Mouse (Mus musculus): ENCODE measurements around the gene Kat2b.
"Not testable (repeated sequence)": the region's sequence is repeated elsewhere in the genome, so short reads cannot be mapped to it uniquely, and the experiment has no call there.

Gene Kat2b

GRCm38 (mm10) chr17:53566161-53566918 is at the start of gene Kat2b:
Kat2b (plus strand) TSS chr17:53566861.
- in situ Hi-C loops (cut with MboI, MseI), result no loop called here

- in situ Hi-C loops (cut with MboI, MseI), result loop anchor here (10.0 kb wide), 2 partner anchors 315 to 515 kb away; no protein-coding TSS in a partner anchor
These were observed 47.3 kb upstream of the Kat2b start for GRCm38 (mm10) chr17:53519364-53519763.

- in situ Hi-C loops (cut with MboI, MseI), result no loop called here
These were observed 46.2 kb upstream of the Kat2b start for GRCm38 (mm10) chr17:53520509-53520908.

- in situ Hi-C loops (cut with MboI, MseI), result no loop called here
These were observed 38.6 kb upstream of the Kat2b start for GRCm38 (mm10) chr17:53528034-53528433.

- in situ Hi-C loops (cut with MboI, MseI), result no loop called here
These were observed 35.5 kb upstream of the Kat2b start for GRCm38 (mm10) chr17:53531160-53531559.

GRCm38 (mm10) chr17:53532425-53532824 is 34.2 kb upstream of the Kat2b start:
- in situ Hi-C loops (cut with MboI, MseI), result no loop called here

GRCm38 (mm10) chr17:53539351-53539750 is 27.3 kb upstream of the Kat2b start, which contains the start of gene Pp2d1:
Pp2d1 (minus strand) TSS chr17:53539451.
- in situ Hi-C loops (cut with MboI, MseI), result not testable (repeated sequence)

GRCm38 (mm10) chr17:53542536-53542935 is 24.1 kb upstream of the Kat2b start:
- in situ Hi-C loops (cut with MboI, MseI), result no loop called here

- in situ Hi-C loops (cut with MboI, MseI), result no loop called here
These were observed 22.9 kb upstream of the Kat2b start for GRCm38 (mm10) chr17:53543591-53544324.

GRCm38 (mm10) chr17:53551306-53552299 is 15.1 kb upstream of the Kat2b start:
- in situ Hi-C loops (cut with MboI, MseI), result no loop called here

GRCm38 (mm10) chr17:53554088-53554487 is 12.6 kb upstream of the Kat2b start:
- in situ Hi-C loops (cut with MboI, MseI), result no loop called here

- in situ Hi-C loops (cut with MboI, MseI), result no loop called here
These were observed 11.8 kb upstream of the Kat2b start for GRCm38 (mm10) chr17:53554813-53555212.

GRCm38 (mm10) chr17:53557443-53557842 is 9.2 kb upstream of the Kat2b start:
- in situ Hi-C loops (cut with MboI, MseI), result no loop called here

GRCm38 (mm10) chr17:53559646-53560045 is 7.0 kb upstream of the Kat2b start:
- in situ Hi-C loops (cut with MboI, MseI), result loop anchor here (5.0 kb wide), 1 partner anchor 98 kb away; no protein-coding TSS in a partner anchor

GRCm38 (mm10) chr17:53561458-53562029 is 5.1 kb upstream of the Kat2b start:
- in situ Hi-C loops (cut with MboI, MseI), result loop anchor here (5.0 kb wide), 1 partner anchor 96 kb away; no protein-coding TSS in a partner anchor

GRCm38 (mm10) chr17:53564837-53565236 is 1.8 kb upstream of the Kat2b start:
- in situ Hi-C loops (cut with MboI, MseI), result loop anchor here (5.0 kb wide), 1 partner anchor 92 kb away; no protein-coding TSS in a partner anchor

GRCm38 (mm10) chr17:53566919-53567345 is 271 bp downstream of the Kat2b start:
- in situ Hi-C loops (cut with MboI, MseI), result no loop called here

GRCm38 (mm10) chr17:53567346-53568101 is 863 bp downstream of the Kat2b start:
- in situ Hi-C loops (cut with MboI, MseI), result no loop called here

GRCm38 (mm10) chr17:53568118-53568517 is 1.5 kb downstream of the Kat2b start:
- in situ Hi-C loops (cut with MboI, MseI), result no loop called here

GRCm38 (mm10) chr17:53568734-53569386 is 2.2 kb downstream of the Kat2b start:
- in situ Hi-C loops (cut with MboI, MseI), result no loop called here

All from regulatory T cell (primary cell).